Mouse (Mus musculus) olfactory bulb, adult 2 months (tissue): ENCODE data around the gene Tmem131l. TPM values are rescaled to one million over a fixed set of nuclear protein-coding genes. Genes with fewer than 3 reads are reported as not detected.
"Not testable (repeated sequence)": the region's sequence is repeated elsewhere in the genome, so short reads cannot be mapped to it uniquely, and the experiment has no call there.

Experiments used
- H3K27ac ChIP-seq: fragments of 200-500 bp; 2 replicates; pipeline ENCODE4 v1.5.1; 2012; ENCODE audit warnings: low read depth, low read length; ENCODE audit not compliant: insufficient read depth
- H3K4me1 ChIP-seq: fragments of 200-500 bp; 2 replicates; pipeline ENCODE4 v1.6.1; 2012; ENCODE audit warnings: low read length; ENCODE audit not compliant: control insufficient read depth, insufficient read depth
- H3K4me3 ChIP-seq: fragments of 200-500 bp; 2 replicates; pipeline ENCODE4 v1.5.1; 2012; ENCODE audit warnings: mild to moderate bottlenecking, low read depth, low read length, moderate library complexity; ENCODE audit not compliant: insufficient read depth
- CTCF ChIP-seq: fragments of 200-500 bp; IDR thresholded peaks from 2 replicates; pipeline ENCODE4 v1.5.1; 2012; ENCODE audit warnings: low read depth, mild to moderate bottlenecking, low read length, moderate library complexity; ENCODE audit not compliant: insufficient read depth
- POLR2A ChIP-seq: fragments of 200-500 bp; IDR thresholded peaks from 2 replicates; pipeline ENCODE4 v1.6.1; 2012; ENCODE audit warnings: mild to moderate bottlenecking, low read depth, low read length, moderate library complexity; ENCODE audit not compliant: insufficient read depth
- WGBS: fragments of 180-500 bp; shearing (Covaris S2); methylation state at CpG from one replicate; pipeline ENCODE4 v1.1.7; 2018; 5-methylcytosine and 5-hydroxymethylcytosine counted together
- polyA plus RNA-seq: library from polyadenylated mRNA; stranded (reverse); fragments of >200 nt; gene quantifications from 2 replicates; pipeline ENCODE4 v1.2.4, GENCODE M21; 2012; ENCODE audit warnings: low replicate concordance; ENCODE audit not compliant: missing spikeins, insufficient read depth, insufficient read length

Gene Tmem131l
- polyA plus RNA-seq, 1 experiment = not detected

GRCm38 (mm10) chr3:83898246-83898645 is 141.7 kb downstream of the Tmem131l start:
- H3K27ac ChIP-seq = no peak overlapping the region
- no peaks in the 10 kb centered on the region for H3K4me1 ChIP-seq
- no peak overlapping the region for H3K4me3 ChIP-seq
- 95% methylated on average over 9 of the region's 9 CpGs for WGBS
- no peak for TF ChIP-seq POLR2A
- TF ChIP-seq CTCF = no peak

GRCm38 (mm10) chr3:83895811-83896210 is 144.2 kb downstream of the Tmem131l start:
- TF ChIP-seq CTCF (no peak), POLR2A (no peak)
- H3K4me3 ChIP-seq = no peak overlapping the region
- no peaks in the 10 kb centered on the region for H3K4me1 ChIP-seq
- 59% methylated on average over 3 of the region's 3 CpGs for WGBS
- H3K27ac ChIP-seq = no peak overlapping the region

- no peak overlapping the region for H3K27ac ChIP-seq
- TF ChIP-seq CTCF = no peak
- TF ChIP-seq POLR2A = no peak
- H3K4me1 ChIP-seq = no peaks in the 10 kb centered on the region
- WGBS = 91% methylated on average over 5 of the region's 5 CpGs
- H3K4me3 ChIP-seq = no peak overlapping the region
Observed at GRCm38 (mm10) chr3:83895111-83895510, 144.9 kb downstream of the Tmem131l start.

GRCm38 (mm10) chr3:83885163-83885562 is 154.8 kb downstream of the Tmem131l start:
- 78% methylated on average over 2 of the region's 2 CpGs for WGBS
- TF ChIP-seq POLR2A (no peak), CTCF (no peak)

GRCm38 (mm10) chr3:83879261-83880050 is 160.5 kb downstream of the Tmem131l start:
- H3K4me3 ChIP-seq, H3K27ac ChIP-seq, H3K4me1 ChIP-seq: not testable (repeated sequence)
- 94% methylated on average over 5 of the region's 5 CpGs for WGBS

More at GRCm38 (mm10) chr3:83885163-83885562, 154.8 kb downstream of the Tmem131l start:
- Histone ChIP-seq H3K4me1 (no peaks in the 10 kb centered on the region), H3K4me3 (no peak overlapping the region), H3K27ac (no peak overlapping the region)

- Histone ChIP-seq H3K4me1 (no peaks in the 10 kb centered on the region), H3K4me3 (no peak overlapping the region), H3K27ac (no peak overlapping the region)
- WGBS = 96% methylated on average over 4 of the region's 4 CpGs
- no peak for TF ChIP-seq POLR2A
- no peak for TF ChIP-seq CTCF
Observed at GRCm38 (mm10) chr3:83878801-83879200, 161.2 kb downstream of the Tmem131l start.

GRCm38 (mm10) chr3:83876299-83876698 is 163.7 kb downstream of the Tmem131l start:
- no peaks in the 10 kb centered on the region for H3K4me1 ChIP-seq
- H3K4me3 ChIP-seq = no peak overlapping the region
- 76% methylated on average over 4 of the region's 4 CpGs for WGBS
- TF ChIP-seq POLR2A (no peak), CTCF (no peak)
- H3K27ac ChIP-seq = no peak overlapping the region

- H3K4me3 ChIP-seq, H3K27ac ChIP-seq, H3K4me1 ChIP-seq: not testable (repeated sequence)
- 84% methylated on average over 2 of the region's 2 CpGs for WGBS
Observed at GRCm38 (mm10) chr3:83875078-83875477, 164.9 kb downstream of the Tmem131l start.

GRCm38 (mm10) chr3:83872853-83873252 is 167.1 kb downstream of the Tmem131l start:
- H3K4me1 ChIP-seq, H3K4me3 ChIP-seq, H3K27ac ChIP-seq: not testable (repeated sequence)
- WGBS = 93% methylated on average over 2 of the region's 2 CpGs

- not testable (repeated sequence) for H3K4me3 ChIP-seq, H3K27ac ChIP-seq, H3K4me1 ChIP-seq
- whole genome bisulfite sequencing = 91% methylated on average over 4 of the region's 4 CpGs
Observed at GRCm38 (mm10) chr3:83871962-83872361, 168.0 kb downstream of the Tmem131l start.

GRCm38 (mm10) chr3:83871559-83871958 is 168.4 kb downstream of the Tmem131l start:
- not testable (repeated sequence) for H3K27ac ChIP-seq, H3K4me3 ChIP-seq, H3K4me1 ChIP-seq
- WGBS = 90% methylated on average over 7 of the region's 7 CpGs
